Comparison of ENCODE assay signal across 8 mouse cellular contexts in the genomic region with DNA sequence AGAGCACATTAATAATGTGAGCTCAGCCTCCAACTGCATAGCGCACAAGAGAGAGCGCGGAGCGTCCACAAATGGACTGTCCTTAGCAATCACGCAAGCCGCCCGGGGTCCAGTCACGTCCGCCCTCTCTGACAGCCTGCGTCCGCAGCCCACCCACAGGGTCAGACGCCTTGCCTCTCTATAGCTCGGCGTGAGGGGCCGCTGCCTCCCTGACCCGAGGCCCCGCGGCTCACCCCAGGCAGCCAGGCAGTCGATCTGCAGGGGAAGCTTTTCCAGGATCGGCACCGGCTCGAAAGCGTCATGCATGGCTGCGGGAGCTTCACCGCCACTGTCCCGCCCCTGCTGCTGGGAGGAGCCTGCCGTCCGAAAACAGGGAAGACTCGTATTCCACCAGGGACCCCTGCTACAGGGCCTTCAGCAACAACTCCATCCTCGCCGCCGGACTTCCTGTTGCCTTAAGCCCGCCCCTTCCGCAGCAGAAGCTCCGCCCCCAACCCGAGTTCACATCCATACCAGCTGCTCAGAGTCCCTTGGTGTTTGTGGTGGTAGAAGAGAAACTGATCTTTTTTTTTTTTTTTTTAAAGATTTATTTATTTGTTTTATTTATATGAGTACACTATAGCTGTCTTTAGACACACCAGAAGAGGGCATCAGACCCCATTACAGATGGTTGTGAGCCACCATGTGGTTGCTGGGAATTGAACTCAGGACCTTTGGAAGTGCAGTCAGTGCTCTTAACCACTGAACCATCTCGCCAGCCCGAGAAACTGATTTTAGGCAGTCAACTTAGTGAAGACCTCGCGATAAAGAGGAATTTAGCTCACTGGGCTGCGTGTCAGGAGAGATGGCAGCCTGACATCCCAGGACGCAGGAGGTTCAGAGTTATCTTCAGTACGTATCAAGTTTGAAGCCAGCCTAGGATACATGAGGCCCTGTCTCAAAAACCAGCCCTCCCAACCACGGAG. TPM values are rescaled to one million over a fixed set of nuclear protein-coding genes. Genes with fewer than 3 reads are reported as not detected.
DNase-seq lines count a peak whose midpoint lies in the region; ATAC-seq lines count a peak whose summit lies in the region.

Gene Vps39 (minus strand): TSS at position 456 of the 965 bp plus-strand sequence.

- ATAC-seq in erythroblast, adult 5-6 weeks (replicated peaks; ENCODE audit: low FRiP score, poor library complexity, severe bottlenecking) = peak; percentile 98
- peak; percentile 98 for ATAC-seq in kidney, embryonic 15.5 days (replicated peaks; ENCODE audit: low FRiP score)
- ATAC-seq in monocyte, adult 5-6 weeks (replicated peaks; ENCODE audit: insufficient number of reproducible peaks, low FRiP score, low TSS enrichment, poor library complexity, severe bottlenecking) = peak; percentile 97

- H3K9ac ChIP-seq in kidney, embryonic 15.5 days = peak within 1 kb of the TSS; percentile 82

- DNase-seq in B cell, adult 2 months = peak; percentile 93 to 95
- peak; percentile 94 for DNase-seq in brain, adult 2 months (ENCODE audit: low read depth, low spot score)
- DNase-seq in heart, embryonic 10.5 days (ENCODE audit: low spot score) = peak; percentile 95
- peak; percentile 91 for DNase-seq in liver
- DNase-seq in spleen, postnatal 4 days (ENCODE audit: low spot score in 2 of 2) = peak; percentile 87 to 94

- peak within 1 kb of the TSS; percentile 96 for H3K4me3 ChIP-seq in heart, embryonic 10.5 days
- H3K4me3 ChIP-seq in kidney, embryonic 15.5 days (replicated peaks) = peak within 1 kb of the TSS; percentile 95

- peak within 1 kb of the TSS; percentile 91 for H3K27ac ChIP-seq in heart, embryonic 10.5 days
- peak within 1 kb of the TSS; percentile 85 for H3K27ac ChIP-seq in kidney, embryonic 15.5 days

- H3K4me1 ChIP-seq in heart, embryonic 10.5 days = peaks cover 16% of the 10 kb centered on the region
- peaks cover 12% of the 10 kb centered on the region for H3K4me1 ChIP-seq in kidney, embryonic 15.5 days

- H3K27me3 ChIP-seq in heart, embryonic 10.5 days (ENCODE audit: insufficient read depth, poor library complexity, severe bottlenecking) = no peaks in the 10 kb centered on the region
- H3K27me3 ChIP-seq in kidney, embryonic 15.5 days = no peaks in the 10 kb centered on the region

- H3K4me2 ChIP-seq in kidney, embryonic 15.5 days = peak within 1 kb of the TSS; percentile 63

- H3K36me3 ChIP-seq in heart, embryonic 10.5 days = peaks cover 47% of the 10 kb centered on the region
- H3K36me3 ChIP-seq in kidney, embryonic 15.5 days = peaks cover 49% of the 10 kb centered on the region

- no peaks in the 10 kb centered on the region for H3K9me3 ChIP-seq in heart, embryonic 10.5 days
- H3K9me3 ChIP-seq in kidney, embryonic 15.5 days (replicated peaks) = no peaks in the 10 kb centered on the region

- 10% methylated on average over 44 of the region's 44 CpGs for WGBS in heart, embryonic 10.5 days
- WGBS in kidney, embryonic 15.5 days = 11% methylated on average over 44 of the region's 44 CpGs

RNA-seq across cellular contexts. Expression of gene Vps39, which starts in this region (rescaled TPM):
- 8.8 and 13.2 TPM in 2 replicates for total RNA-seq in erythroblast, adult 5-6 weeks (2015; ENCODE audit: low replicate concordance)
- total RNA-seq in erythroblast, adult 5-6 weeks (2017; ENCODE audit: low replicate concordance) = 8.8 and 10.6 TPM in 2 replicates
- 17.4 and 19.2 TPM in 2 replicates for polyA plus RNA-seq in heart, embryonic 10.5 days (2016; fragmentation: Nextera tagmentation; extraction: Ambion mirVana)
- 17.5 and 19.7 TPM in 2 replicates for polyA plus RNA-seq in kidney, embryonic 15.5 days (2015; fragmentation: Nextera tagmentation; extraction: Ambion mirVana)
- 44.2 to 52.4 TPM (median 50.0 TPM) in 3 replicates for total RNA-seq in monocyte, adult 5-6 weeks (2017)

Comparison
In these comparisons a context has a peak if more than half of its experiments do, and no peak if none do; other contexts are left out.
1. Peak in every context shown above with its lines: DNase-seq, ATAC-seq, H3K4me3 ChIP-seq and H3K27ac ChIP-seq.